ENCODE assay signal across 14 mouse cellular contexts in genomic region chr5:28419640-28420265, GRCm38 (mm10). TPM values are rescaled to one million over a fixed set of nuclear protein-coding genes. Genes with fewer than 3 reads are reported as not detected.
DNase-seq lines count a peak whose midpoint lies in the region; ATAC-seq and TF ChIP-seq lines count a peak whose summit lies in the region.
"Had no signal": no experiment of that assay in that cellular context is flagged by ENCODE, and none has a peak within 500 bp of the region (broad histone marks: within the 10 kb centered on the region; RNA-seq: fewer than 3 reads in every experiment).

No protein-coding gene starts in this region.

- H3K9me3 ChIP-seq in heart, embryonic 12.5 days (replicated peaks), result no peaks in the 10 kb centered on the region
- H3K9me3 ChIP-seq in embryonic facial prominence, embryonic 14.5 days (ENCODE audit: control insufficient read depth, low read length), result no peaks in the 10 kb centered on the region
- no peaks in the 10 kb centered on the region for H3K9me3 ChIP-seq in stomach, postnatal 0 days (ENCODE audit: control insufficient read depth, low read length)
- no peaks in the 10 kb centered on the region for H3K9me3 ChIP-seq in kidney, embryonic 14.5 days (ENCODE audit: control insufficient read depth, low read length)
- H3K9me3 ChIP-seq: forebrain, embryonic 10.5 days; heart, embryonic 13.5 days; liver, embryonic 12.5 days; midbrain, embryonic 12.5 days had no signal

- H3K4me1 ChIP-seq in heart, embryonic 12.5 days (replicated peaks), result no peaks in the 10 kb centered on the region
- no peaks in the 10 kb centered on the region for H3K4me1 ChIP-seq in lung, adult 2 months (ENCODE audit: control insufficient read depth, insufficient read depth, low read length)
- no peaks in the 10 kb centered on the region for H3K4me1 ChIP-seq in embryonic facial prominence, embryonic 14.5 days (ENCODE audit: control insufficient read depth, insufficient read depth, low read length)
- no peaks in the 10 kb centered on the region for H3K4me1 ChIP-seq in stomach, postnatal 0 days (replicated peaks; ENCODE audit: control insufficient read depth, insufficient read depth)
- H3K4me1 ChIP-seq in kidney, embryonic 14.5 days (ENCODE audit: control insufficient read depth, insufficient read depth, low read length), result no peaks in the 10 kb centered on the region
- H3K4me1 ChIP-seq: forebrain, embryonic 10.5 days; liver, embryonic 12.5 days; midbrain, embryonic 12.5 days had no signal

- no peak overlapping the region for H3K4me3 ChIP-seq in heart, embryonic 12.5 days
- no peak overlapping the region for H3K4me3 ChIP-seq in lung, adult 2 months (replicated peaks; ENCODE audit: extremely low read depth, low read depth, low read length)
- no peak overlapping the region for H3K4me3 ChIP-seq in embryonic facial prominence, embryonic 14.5 days (ENCODE audit: low read depth, low read length)
- no peak overlapping the region for H3K4me3 ChIP-seq in stomach, postnatal 0 days (ENCODE audit: low read depth, low read length)
- no peak overlapping the region for H3K4me3 ChIP-seq in kidney, embryonic 14.5 days (ENCODE audit: low read length)
- H3K4me3 ChIP-seq: forebrain, embryonic 10.5 days; heart, embryonic 13.5 days; liver, embryonic 12.5 days; midbrain, embryonic 12.5 days had no signal

- TF ChIP-seq POLR2A in lung, adult 2 months (IDR thresholded peaks at IDR 0.05; ENCODE audit: borderline replicate concordance, extremely low read depth, low read depth, low read length), result no peak

- no peak for TF ChIP-seq EP300 in stomach, postnatal 0 days (optimal IDR thresholded peaks at IDR 0.05)

- peak; percentile 56 for ATAC-seq in heart, embryonic 12.5 days (ENCODE audit: insufficient number of reproducible peaks, low FRiP score)
- ATAC-seq in embryonic facial prominence, embryonic 14.5 days (ENCODE audit: low read depth), result peak; percentile 31; the same call in 1 of the 2 replicates
- peak; percentile 83 for ATAC-seq in stomach, postnatal 0 days (ENCODE audit: low FRiP score, low TSS enrichment)
- no peak for ATAC-seq in kidney, embryonic 14.5 days (ENCODE audit: low FRiP score, low TSS enrichment)
- ATAC-seq: liver, embryonic 12.5 days had no signal

- H3K4me2 ChIP-seq in heart, embryonic 12.5 days, result no peak overlapping the region
- no peak overlapping the region for H3K4me2 ChIP-seq in embryonic facial prominence, embryonic 14.5 days (ENCODE audit: low read depth, low read length)
- no peak overlapping the region for H3K4me2 ChIP-seq in stomach, postnatal 0 days (replicated peaks; ENCODE audit: low read depth)
- H3K4me2 ChIP-seq in kidney, embryonic 14.5 days (replicated peaks; ENCODE audit: low read depth, low read length), result no peak overlapping the region
- H3K4me2 ChIP-seq: heart, embryonic 13.5 days; liver, embryonic 12.5 days; midbrain, embryonic 12.5 days had no signal

- peaks cover 50% of the 10 kb centered on the region for H3K36me3 ChIP-seq in heart, embryonic 12.5 days
- H3K36me3 ChIP-seq in embryonic facial prominence, embryonic 14.5 days (ENCODE audit: control insufficient read depth, insufficient read depth, low read length), result peaks cover 53% of the 10 kb centered on the region
- H3K36me3 ChIP-seq in stomach, postnatal 0 days (ENCODE audit: control insufficient read depth, insufficient read depth, low read length), result peaks cover 14% of the 10 kb centered on the region; the same call in 1 of the 2 replicates
- peaks cover 41% of the 10 kb centered on the region for H3K36me3 ChIP-seq in kidney, embryonic 14.5 days (ENCODE audit: control insufficient read depth, insufficient read depth, low read length)

- H3K27ac ChIP-seq in heart, embryonic 12.5 days (ENCODE audit: poor library complexity, severe bottlenecking), result no peak overlapping the region
- no peak overlapping the region for H3K27ac ChIP-seq in embryonic facial prominence, embryonic 14.5 days (replicated peaks; ENCODE audit: low read depth, low read length)
- peak overlapping the region; percentile 40; the same call in 1 of the 2 replicates for H3K27ac ChIP-seq in stomach, postnatal 0 days (replicated peaks)
- no peak overlapping the region for H3K27ac ChIP-seq in kidney, embryonic 14.5 days (ENCODE audit: low read depth, low read length)
- H3K27ac ChIP-seq: forebrain, embryonic 10.5 days; heart, embryonic 13.5 days; liver, embryonic 12.5 days; midbrain, embryonic 12.5 days had no signal

- no peak for DNase-seq in heart, adult 9 months (ENCODE audit: low spot score in 2 of 2)
- peak; percentile 38 for DNase-seq in lung, postnatal 36 days
- DNase-seq in lung, adult 2 months, result no peak
- DNase-seq in embryonic facial prominence, embryonic 14.5 days (ENCODE audit: low spot score), result peak; percentile 16
- DNase-seq in stomach, postnatal 0 days (ENCODE audit: low spot score), result peak; percentile 83
- DNase-seq: kidney, postnatal 10 days; thymus, postnatal 4 days had no signal

- no peak overlapping the region for H3K9ac ChIP-seq in heart, embryonic 12.5 days
- H3K9ac ChIP-seq in embryonic facial prominence, embryonic 14.5 days (ENCODE audit: low read depth, low read length), result no peak overlapping the region
- H3K9ac ChIP-seq in stomach, postnatal 0 days (ENCODE audit: low read length), result no peak overlapping the region
- H3K9ac ChIP-seq in kidney, embryonic 14.5 days (ENCODE audit: low read depth, low read length), result no peak overlapping the region
- H3K9ac ChIP-seq: heart, embryonic 13.5 days; liver, embryonic 12.5 days; midbrain, embryonic 12.5 days had no signal

- TF ChIP-seq CTCF in lung, adult 2 months (IDR thresholded peaks at IDR 0.05; ENCODE audit: insufficient read depth, low read length), result no peak
- no peak for TF ChIP-seq CTCF in stomach, postnatal 0 days (IDR thresholded peaks at IDR 0.05; ENCODE audit: low read depth)

- 78% methylated on average over 12 of the region's 12 CpGs for WGBS in heart, embryonic 12.5 days
- WGBS in lung, adult 2 months, result 72% methylated on average over 12 of the region's 12 CpGs
- 85% methylated on average over 12 of the region's 12 CpGs for WGBS in embryonic facial prominence, embryonic 14.5 days
- 70% methylated on average over 12 of the region's 12 CpGs for WGBS in stomach, postnatal 0 days
- WGBS in kidney, embryonic 14.5 days, result 81% methylated on average over 12 of the region's 12 CpGs

- H3K27me3 ChIP-seq in heart, embryonic 12.5 days (replicated peaks), result no peaks in the 10 kb centered on the region
- no peaks in the 10 kb centered on the region for H3K27me3 ChIP-seq in embryonic facial prominence, embryonic 14.5 days (replicated peaks; ENCODE audit: control insufficient read depth, insufficient read depth, low read length)
- H3K27me3 ChIP-seq in stomach, postnatal 0 days (ENCODE audit: control insufficient read depth, insufficient read depth, low read length), result no peaks in the 10 kb centered on the region
- H3K27me3 ChIP-seq in kidney, embryonic 14.5 days (ENCODE audit: control insufficient read depth, insufficient read depth, low read length), result no peaks in the 10 kb centered on the region
- H3K27me3 ChIP-seq: heart, embryonic 13.5 days; liver, embryonic 12.5 days; midbrain, embryonic 12.5 days had no signal

RNA-seq across cellular contexts. Expression of gene Shh, which starts 47.3 kb away (rescaled TPM):
- 0.09 and 0.30 TPM in 2 replicates for polyA plus RNA-seq in heart, embryonic 12.5 days (2016; fragmentation: Nextera tagmentation; extraction: Ambion mirVana)
- polyA plus RNA-seq in lung, adult 2 months (2012; rRNA removed), result 7.7 and 11.9 TPM in 2 replicates
- polyA plus RNA-seq in embryonic facial prominence, embryonic 14.5 days (2014; fragmentation: Nextera tagmentation; extraction: Ambion mirVana), result 0.47 and 0.56 TPM in 2 replicates
- 4.6 and 5.5 TPM in 2 replicates for polyA plus RNA-seq in stomach, postnatal 0 days (2015; fragmentation: Nextera tagmentation; extraction: Ambion mirVana)
- polyA plus RNA-seq in kidney, embryonic 14.5 days (2014; fragmentation: Nextera tagmentation; extraction: Ambion mirVana), result 0.50 and 0.99 TPM in 2 replicates
- polyA plus RNA-seq: C2C12; liver, embryonic 12.5 days had no signal

Comparison
In these comparisons a context has a peak if more than half of its experiments do, and no peak if none do; other contexts are left out.
1. DNase-seq: peak in lung, postnatal 36 days (single experiment), embryonic facial prominence, embryonic 14.5 days (single experiment) and stomach, postnatal 0 days (single experiment); none in heart, adult 9 months (0 of 2) and lung, adult 2 months (single experiment).